ENCODE assay signal across 26 mouse cellular contexts in genomic region chr10:63423591-63424474, GRCm38 (mm10). TPM values are rescaled to one million over a fixed set of nuclear protein-coding genes. Genes with fewer than 3 reads are reported as not detected.
DNase-seq lines count a peak whose midpoint lies in the region; ATAC-seq lines count a peak whose summit lies in the region.
"Had no signal": no experiment of that assay in that cellular context is flagged by ENCODE, and none has a peak within 500 bp of the region (broad histone marks: within the 10 kb centered on the region; RNA-seq: fewer than 3 reads in every experiment).

No protein-coding gene starts in this region.

- peaks cover 34% of the 10 kb centered on the region for H3K4me1 ChIP-seq in liver, embryonic 13.5 days (replicated peaks)
- H3K4me1 ChIP-seq in midbrain, embryonic 14.5 days (ENCODE audit: control insufficient read depth, insufficient read depth, low read length), result no peaks in the 10 kb centered on the region
- H3K4me1 ChIP-seq: embryonic facial prominence, embryonic 12.5 days; midbrain, embryonic 12.5 days had no signal

- H3K9ac ChIP-seq in liver, embryonic 13.5 days, result no peak overlapping the region
- H3K9ac ChIP-seq in midbrain, embryonic 14.5 days (replicated peaks; ENCODE audit: low read length), result no peak overlapping the region
- H3K9ac ChIP-seq: embryonic facial prominence, embryonic 12.5 days; forebrain, embryonic 15.5 days; heart, embryonic 13.5 days; midbrain, embryonic 12.5 days; neural tube, embryonic 13.5 days had no signal

- peak; percentile 28 for DNase-seq in R1 (ENCODE audit: low read depth, low spot score)
- peak; percentile 52 for DNase-seq in liver, embryonic 13.5 days
- DNase-seq in midbrain, embryonic 14.5 days, result no peak
- DNase-seq in kidney, adult 18-20 months, result no peak
- no peak for DNase-seq in cerebellum, adult 11 months
- DNase-seq: cerebellum, adult 11-12 months; gastrocnemius, postnatal 10 days; right cerebral cortex, postnatal 25 days had no signal

- H3K9me3 ChIP-seq in liver, embryonic 13.5 days (replicated peaks), result no peaks in the 10 kb centered on the region
- H3K9me3 ChIP-seq in midbrain, embryonic 14.5 days (ENCODE audit: control insufficient read depth, low read length), result no peaks in the 10 kb centered on the region
- H3K9me3 ChIP-seq: embryonic facial prominence, embryonic 12.5 days; forebrain, embryonic 15.5 days; heart, embryonic 13.5 days; midbrain, embryonic 12.5 days; neural tube, embryonic 13.5 days had no signal

- ATAC-seq in erythroblast, adult 5-6 weeks (replicated peaks; ENCODE audit: low FRiP score, poor library complexity, severe bottlenecking), result peak; percentile 62
- peak; percentile 89 for ATAC-seq in liver, embryonic 13.5 days (ENCODE audit: low read depth)
- ATAC-seq in megakaryocyte-erythroid progenitor cell, adult 5-6 weeks (replicated peaks; ENCODE audit: low FRiP score, low TSS enrichment, poor library complexity, severe bottlenecking), result peak; percentile 66
- ATAC-seq in midbrain, embryonic 14.5 days (ENCODE audit: low FRiP score, low TSS enrichment), result no peak
- ATAC-seq: forebrain, embryonic 15.5 days; intestine, postnatal 0 days had no signal

- no peak overlapping the region for H3K4me3 ChIP-seq in liver, embryonic 13.5 days (replicated peaks)
- no peak overlapping the region for H3K4me3 ChIP-seq in midbrain, embryonic 14.5 days (replicated peaks; ENCODE audit: low read depth, low read length)
- H3K4me3 ChIP-seq: embryonic facial prominence, embryonic 12.5 days; forebrain, embryonic 15.5 days; heart, embryonic 13.5 days; midbrain, embryonic 12.5 days; neural tube, embryonic 13.5 days had no signal

- peak overlapping the region; percentile 35 for H3K4me2 ChIP-seq in liver, embryonic 13.5 days
- H3K4me2 ChIP-seq in midbrain, embryonic 14.5 days (ENCODE audit: low read length), result no peak overlapping the region
- H3K4me2 ChIP-seq: embryonic facial prominence, embryonic 12.5 days; forebrain, embryonic 15.5 days; heart, embryonic 13.5 days; midbrain, embryonic 12.5 days; neural tube, embryonic 13.5 days had no signal

- no peaks in the 10 kb centered on the region for H3K36me3 ChIP-seq in liver, embryonic 13.5 days
- H3K36me3 ChIP-seq in midbrain, embryonic 14.5 days (ENCODE audit: control insufficient read depth, insufficient read depth, low read length), result no peaks in the 10 kb centered on the region
- H3K36me3 ChIP-seq: embryonic facial prominence, embryonic 12.5 days; forebrain, embryonic 15.5 days; heart, embryonic 13.5 days; midbrain, embryonic 12.5 days; neural tube, embryonic 13.5 days had no signal

- WGBS in liver, embryonic 13.5 days (ENCODE audit: insufficient replicate concordance), result 39% methylated on average over 9 of the region's 9 CpGs
- WGBS in midbrain, embryonic 14.5 days, result 91% methylated on average over 9 of the region's 9 CpGs

- peak overlapping the region; percentile 71 for H3K27ac ChIP-seq in liver, embryonic 13.5 days
- H3K27ac ChIP-seq in midbrain, embryonic 14.5 days (replicated peaks; ENCODE audit: low read depth, low read length), result no peak overlapping the region
- H3K27ac ChIP-seq: embryonic facial prominence, embryonic 12.5 days; forebrain, embryonic 15.5 days; heart, embryonic 13.5 days; hindbrain, postnatal 0 days; midbrain, embryonic 12.5 days; neural tube, embryonic 13.5 days had no signal

- H3K27me3 ChIP-seq in liver, embryonic 13.5 days, result no peaks in the 10 kb centered on the region
- no peaks in the 10 kb centered on the region for H3K27me3 ChIP-seq in midbrain, embryonic 14.5 days (ENCODE audit: control insufficient read depth, insufficient read depth, low read length)
- H3K27me3 ChIP-seq: embryonic facial prominence, embryonic 12.5 days; forebrain, embryonic 15.5 days; heart, embryonic 13.5 days; midbrain, embryonic 12.5 days; neural tube, embryonic 13.5 days had no signal

RNA-seq across cellular contexts. Expression of gene Gm7075, which starts 2.2 kb away (rescaled TPM):
- not detected in 2 replicates for total RNA-seq in erythroblast, adult 5-6 weeks (2015; ENCODE audit: low replicate concordance)
- not detected in 2 replicates for total RNA-seq in erythroblast, adult 5-6 weeks (2017; ENCODE audit: low replicate concordance)
- polyA plus RNA-seq in liver, embryonic 13.5 days (2015; fragmentation: Nextera tagmentation; extraction: Ambion mirVana), result not detected in 2 replicates
- not detected in 2 replicates for total RNA-seq in megakaryocyte-erythroid progenitor cell, adult 5-6 weeks (2014; fragmentation: Nextera tagmentation)
- total RNA-seq in megakaryocyte-erythroid progenitor cell, adult 5-6 weeks (2017), result not detected in 2 replicates
- not detected in 2 replicates for polyA plus RNA-seq in midbrain, embryonic 14.5 days (2014; fragmentation: Nextera tagmentation; extraction: Ambion mirVana)
- total RNA-seq: adrenal gland, postnatal 36 days; gastrocnemius, postnatal 10 days; heart, postnatal 14 days; hindbrain, postnatal 0 days; layer of hippocampus, adult 18-20 months; layer of hippocampus, postnatal 14 days; left cerebral cortex, adult 8-10 months had no signal
- polyA plus RNA-seq: C2C12; embryonic facial prominence, embryonic 12.5 days; forebrain, embryonic 15.5 days; heart, embryonic 13.5 days; hindbrain, postnatal 0 days; intestine, postnatal 0 days; limb, embryonic 11.5 days; midbrain, embryonic 12.5 days; neural tube, embryonic 13.5 days; spleen, adult 2 months; stomach, embryonic 14.5 days had no signal

RNA-seq across cellular contexts. Expression of gene Ctnna3, which starts 6.1 kb away (rescaled TPM):
- total RNA-seq in erythroblast, adult 5-6 weeks (2015; ENCODE audit: low replicate concordance), result not detected in 2 replicates
- not detected in 2 replicates for total RNA-seq in erythroblast, adult 5-6 weeks (2017; ENCODE audit: low replicate concordance)
- polyA plus RNA-seq in liver, embryonic 13.5 days (2015; fragmentation: Nextera tagmentation; extraction: Ambion mirVana), result 0.05 and 0.13 TPM in 2 replicates
- not detected in 2 replicates for total RNA-seq in megakaryocyte-erythroid progenitor cell, adult 5-6 weeks (2014; fragmentation: Nextera tagmentation)
- not detected in 2 replicates for total RNA-seq in megakaryocyte-erythroid progenitor cell, adult 5-6 weeks (2017)
- polyA plus RNA-seq in midbrain, embryonic 14.5 days (2014; fragmentation: Nextera tagmentation; extraction: Ambion mirVana), result 0.94 and 1.1 TPM in 2 replicates
- polyA plus RNA-seq: midbrain, embryonic 12.5 days had no signal

RNA-seq across cellular contexts. Expression of gene Dnajc12, which starts 41.6 kb away (rescaled TPM):
- 2.3 and 4.8 TPM in 2 replicates for total RNA-seq in erythroblast, adult 5-6 weeks (2015; ENCODE audit: low replicate concordance)
- total RNA-seq in erythroblast, adult 5-6 weeks (2017; ENCODE audit: low replicate concordance), result 0.51 and 0.98 TPM in 2 replicates
- 16.5 and 18.1 TPM in 2 replicates for polyA plus RNA-seq in liver, embryonic 13.5 days (2015; fragmentation: Nextera tagmentation; extraction: Ambion mirVana)
- total RNA-seq in megakaryocyte-erythroid progenitor cell, adult 5-6 weeks (2014; fragmentation: Nextera tagmentation), result 0.68 and 1.0 TPM in 2 replicates
- total RNA-seq in megakaryocyte-erythroid progenitor cell, adult 5-6 weeks (2017), result 2.5 and 2.8 TPM in 2 replicates
- 20.5 and 20.8 TPM in 2 replicates for polyA plus RNA-seq in midbrain, embryonic 14.5 days (2014; fragmentation: Nextera tagmentation; extraction: Ambion mirVana)

RNA-seq across cellular contexts. Expression of gene Sirt1, which starts 42.3 kb away (rescaled TPM):
- 18.8 and 21.7 TPM in 2 replicates for total RNA-seq in erythroblast, adult 5-6 weeks (2015; ENCODE audit: low replicate concordance)
- 30.3 and 31.5 TPM in 2 replicates for total RNA-seq in erythroblast, adult 5-6 weeks (2017; ENCODE audit: low replicate concordance)
- 3.1 and 3.3 TPM in 2 replicates for polyA plus RNA-seq in liver, embryonic 13.5 days (2015; fragmentation: Nextera tagmentation; extraction: Ambion mirVana)
- 29.8 and 39.3 TPM in 2 replicates for total RNA-seq in megakaryocyte-erythroid progenitor cell, adult 5-6 weeks (2014; fragmentation: Nextera tagmentation)
- 60.1 and 66.1 TPM in 2 replicates for total RNA-seq in megakaryocyte-erythroid progenitor cell, adult 5-6 weeks (2017)
- 7.2 and 7.5 TPM in 2 replicates for polyA plus RNA-seq in midbrain, embryonic 14.5 days (2014; fragmentation: Nextera tagmentation; extraction: Ambion mirVana)

Comparison
In these comparisons a context has a peak if more than half of its experiments do, and no peak if none do; other contexts are left out.
1. DNase-seq: peak in R1 (single experiment) and liver, embryonic 13.5 days (single experiment); none in midbrain, embryonic 14.5 days (single experiment), kidney, adult 18-20 months (single experiment) and cerebellum, adult 11 months (single experiment).